ENCODE assay signal across 1 mouse cellular context in the genomic region with DNA sequence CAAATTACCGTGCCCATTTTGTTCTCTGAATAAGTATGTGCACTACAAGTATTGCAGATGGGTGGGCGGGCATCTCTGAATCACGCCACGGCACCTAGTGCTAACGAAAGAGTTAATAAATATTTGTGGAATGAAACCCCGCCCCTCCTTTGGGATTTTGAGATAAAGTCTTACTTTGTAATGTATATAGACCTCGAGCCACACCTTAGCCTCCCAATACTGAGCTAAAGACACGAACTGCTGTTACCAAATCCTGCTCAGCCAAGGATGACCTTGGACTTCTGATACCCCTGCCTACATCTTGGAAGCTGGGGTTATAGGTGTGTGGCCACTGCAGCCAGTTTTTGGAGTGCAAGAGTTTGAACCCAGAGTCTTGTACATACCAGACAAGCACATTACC.
TF ChIP-seq lines count a peak whose summit lies in the region.

No protein-coding gene starts in this region.

TF ChIP-seq in ES-E14, 5 proteins besides CTCF, POLR2A, EP300 and RAD21:
- TF ChIP-seq CHD2 (IDR thresholded peaks at IDR 0.05; ENCODE audit: low read depth, low read length): no peak
